Mouse (Mus musculus): ENCODE data around the gene Rgs16. TPM values are rescaled to one million over a fixed set of nuclear protein-coding genes. Genes with fewer than 3 reads are reported as not detected.
"Not testable (repeated sequence)": the region's sequence is repeated elsewhere in the genome, so short reads cannot be mapped to it uniquely, and the experiment has no call there.

The Rgs16 gene
- polyA plus RNA-seq, 2 experiments from 2014 or later: 5.6 to 27.5 TPM

- ATAC-seq: peak; percentile 62
These were observed 11.7 kb downstream of the Rgs16 start for GRCm38 (mm10) chr1:153751763-153752301.

DNA sequence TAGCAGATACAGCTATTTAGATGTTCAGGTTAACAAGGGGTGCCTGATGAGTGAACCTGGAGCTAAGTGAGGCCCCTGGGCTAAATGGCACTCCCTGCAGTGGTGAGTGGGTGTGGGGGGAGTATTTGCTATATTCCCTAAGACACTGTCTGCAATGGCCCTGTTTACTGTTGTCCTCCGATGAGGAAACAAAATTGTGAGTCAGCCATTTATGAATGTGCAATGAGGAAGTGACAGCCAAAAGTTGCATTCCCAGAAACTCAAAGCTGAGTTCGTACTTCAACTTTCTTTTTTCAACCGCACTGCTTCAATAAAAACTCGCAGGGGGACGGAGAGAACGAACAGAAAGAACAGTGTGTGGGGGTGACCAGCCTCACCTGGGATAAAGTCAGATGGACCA, 12.4 kb downstream of the Rgs16 start:
- no peak for ATAC-seq

DNA sequence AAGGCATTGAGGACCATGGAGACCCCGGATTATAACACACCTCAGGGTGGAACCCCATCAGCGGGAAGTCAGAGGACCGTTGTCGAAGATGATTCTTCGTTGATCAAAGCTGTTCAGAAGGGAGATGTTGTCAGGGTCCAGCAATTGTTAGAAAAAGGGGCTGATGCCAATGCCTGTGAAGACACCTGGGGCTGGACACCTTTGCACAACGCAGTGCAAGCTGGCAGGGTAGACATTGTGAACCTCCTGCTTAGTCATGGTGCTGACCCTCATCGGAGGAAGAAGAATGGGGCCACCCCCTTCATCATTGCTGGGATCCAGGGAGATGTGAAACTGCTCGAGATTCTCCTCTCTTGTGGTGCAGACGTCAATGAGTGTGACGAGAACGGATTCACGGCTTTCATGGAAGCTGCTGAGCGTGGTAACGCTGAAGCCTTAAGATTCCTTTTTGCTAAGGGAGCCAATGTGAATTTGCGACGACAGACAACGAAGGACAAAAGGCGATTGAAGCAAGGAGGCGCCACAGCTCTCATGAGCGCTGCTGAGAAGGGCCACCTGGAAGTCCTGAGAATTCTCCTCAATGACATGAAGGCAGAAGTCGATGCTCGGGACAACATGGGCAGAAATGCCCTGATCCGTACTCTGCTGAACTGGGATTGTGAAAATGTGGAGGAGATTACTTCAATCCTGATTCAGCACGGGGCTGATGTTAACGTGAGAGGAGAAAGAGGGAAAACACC, 13.7 kb downstream of the Rgs16 start:
- ATAC-seq: no peak

DNA sequence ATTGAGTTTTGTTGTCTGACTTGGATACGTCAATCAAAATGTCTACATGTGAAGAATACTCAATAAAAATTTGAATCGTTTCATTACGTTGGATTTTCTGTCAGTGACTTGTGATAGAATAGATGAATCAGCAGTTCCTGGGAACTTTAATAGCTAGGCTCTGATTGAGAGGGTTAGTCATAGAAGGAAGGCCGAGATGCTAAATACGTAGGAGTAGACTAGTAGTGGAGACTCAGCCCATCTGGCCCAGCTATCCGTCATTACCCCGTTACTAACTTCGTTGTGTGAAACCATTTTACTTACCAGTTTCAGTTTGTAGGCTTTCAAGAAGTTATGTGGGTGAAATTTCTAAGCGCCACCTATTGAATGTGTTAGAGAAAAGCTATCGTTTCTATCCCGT, 24.0 kb downstream of the Rgs16 start:
- no peak for ATAC-seq

- no peak for ATAC-seq
These were observed 26.1 kb downstream of the Rgs16 start for GRCm38 (mm10) chr1:153766298-153766697.

- no peak for ATAC-seq
These were observed 27.1 kb downstream of the Rgs16 start for GRCm38 (mm10) chr1:153767281-153767680.

DNA sequence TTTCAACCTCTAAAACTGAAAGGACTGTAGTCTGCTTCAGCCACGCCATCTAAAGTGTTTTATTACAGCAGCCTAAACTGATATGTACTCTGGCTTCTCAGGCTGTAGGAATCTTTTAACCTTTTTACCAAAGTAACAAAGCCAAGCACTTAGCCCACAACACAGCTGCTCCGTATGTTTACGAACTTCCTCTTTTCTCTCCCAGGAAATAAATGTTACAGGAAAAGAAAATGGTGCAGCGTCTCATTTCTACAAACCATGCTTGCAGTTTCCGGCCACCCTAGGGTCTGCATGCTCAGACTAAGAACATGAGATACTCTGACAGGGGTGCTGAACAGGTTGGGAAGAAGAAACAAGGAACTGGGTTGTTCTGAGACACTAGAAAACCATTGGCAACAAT, 28.3 kb downstream of the Rgs16 start:
- no peak for ATAC-seq

- ATAC-seq: not testable (repeated sequence)
These were observed 29.4 kb downstream of the Rgs16 start for GRCm38 (mm10) chr1:153769571-153769970.

- no peak for ATAC-seq
These were observed 30.0 kb downstream of the Rgs16 start for GRCm38 (mm10) chr1:153769998-153770775.

DNA sequence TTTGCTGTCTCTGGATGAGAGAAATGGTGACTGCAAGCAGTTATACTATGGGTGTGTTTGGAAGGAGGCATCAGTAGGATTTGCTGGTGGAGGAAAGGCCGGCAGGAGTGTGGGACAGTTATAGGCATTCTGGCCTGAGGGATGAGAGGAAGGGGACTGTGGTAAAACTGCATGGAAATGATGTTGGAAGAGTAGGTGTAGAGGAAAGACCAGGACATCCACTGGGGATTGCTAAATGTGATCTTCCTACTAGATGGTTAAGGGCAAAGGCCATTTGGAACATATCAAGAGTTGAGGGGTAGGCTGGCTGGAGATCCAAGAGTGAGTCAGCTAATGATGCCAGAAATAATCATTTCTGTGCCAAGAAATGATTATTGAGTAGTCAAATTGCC, 30.6 kb downstream of the Rgs16 start:
- no peak for ATAC-seq

- no peak for ATAC-seq
These were observed 35.0 kb downstream of the Rgs16 start for GRCm38 (mm10) chr1:153775174-153775573.

DNA sequence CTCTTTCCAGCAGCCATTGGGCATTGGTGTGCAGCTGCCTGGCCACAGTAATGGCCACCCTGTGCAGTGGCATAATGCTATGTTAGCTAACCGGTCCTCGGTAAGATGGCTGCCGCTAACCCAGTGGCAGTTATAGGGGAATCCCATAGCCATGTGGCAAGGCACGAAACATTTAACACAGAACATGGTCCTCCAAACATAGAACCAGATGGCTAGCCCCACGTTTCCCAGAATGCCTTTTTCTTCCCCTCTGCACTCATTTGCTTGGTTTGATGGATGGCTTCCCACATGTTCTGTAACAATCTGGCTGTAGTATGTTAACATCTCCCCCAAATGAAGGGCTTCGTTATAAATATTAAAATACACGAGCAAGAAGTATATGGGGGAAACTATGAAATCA, 36.1 kb downstream of the Rgs16 start:
- no peak for ATAC-seq

DNA sequence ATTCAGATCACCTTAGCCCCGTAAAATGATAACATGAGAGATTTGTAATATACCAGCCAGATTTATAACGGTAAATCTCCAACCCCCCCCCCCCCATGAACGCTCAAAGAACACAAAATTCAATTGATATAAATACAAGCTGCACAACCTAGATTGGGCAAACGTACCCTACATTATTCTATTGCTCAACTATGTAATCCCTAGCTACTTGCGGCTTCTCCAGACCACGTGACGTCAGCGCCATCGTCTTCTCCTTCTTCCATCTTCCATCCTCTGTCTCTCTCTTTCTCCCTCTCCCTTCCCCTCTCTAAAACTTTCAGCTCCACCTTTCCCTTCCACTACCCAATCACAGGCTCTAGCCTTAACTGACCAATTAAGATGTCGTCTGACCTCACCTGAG, 38.1 kb downstream of the Rgs16 start:
- ATAC-seq: no peak

GRCm38 (mm10) chr1:153783339-153783738, 43.2 kb downstream of the Rgs16 start:
- ATAC-seq: no peak

DNA sequence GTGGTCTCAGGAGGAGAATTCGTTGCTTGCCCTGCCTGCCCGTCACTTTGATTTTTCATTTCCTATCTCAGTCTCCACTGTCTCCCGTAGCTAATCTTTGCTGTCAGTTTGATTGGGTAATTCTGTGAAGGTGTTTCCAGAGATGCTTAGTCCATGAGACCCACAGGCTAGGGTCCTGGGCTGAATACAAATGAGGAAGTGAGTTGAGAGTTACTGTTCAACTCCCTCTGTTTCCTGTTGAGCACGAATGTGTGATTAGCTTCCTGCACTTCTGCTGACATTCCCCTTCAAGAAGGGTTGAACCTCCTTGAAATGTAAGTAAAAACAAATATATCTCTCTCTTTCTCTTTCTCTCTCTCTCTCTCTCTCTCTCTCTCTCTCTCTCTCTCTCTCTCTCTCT, 45.5 kb downstream of the Rgs16 start:
- no peak for ATAC-seq

DNA sequence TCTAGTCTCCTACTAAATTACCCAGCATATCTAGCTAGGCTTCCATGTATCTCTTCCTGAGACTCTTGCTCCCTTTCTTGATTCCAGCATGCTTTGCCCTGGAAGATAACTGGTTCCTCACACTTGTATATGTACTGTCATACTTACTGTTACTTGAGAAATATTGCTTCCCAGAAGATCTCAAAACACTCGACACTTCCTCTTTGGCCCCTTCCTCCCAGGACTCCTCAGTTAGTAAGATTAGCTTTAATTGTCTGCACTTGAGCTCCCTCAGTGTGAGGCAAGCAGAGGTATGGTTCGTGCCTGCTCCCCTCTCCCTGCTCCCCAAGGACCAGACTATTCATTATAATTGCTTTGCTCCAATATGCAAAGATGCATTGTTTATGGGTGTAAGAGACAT, 50.6 kb downstream of the Rgs16 start:
- no peak for ATAC-seq

DNA sequence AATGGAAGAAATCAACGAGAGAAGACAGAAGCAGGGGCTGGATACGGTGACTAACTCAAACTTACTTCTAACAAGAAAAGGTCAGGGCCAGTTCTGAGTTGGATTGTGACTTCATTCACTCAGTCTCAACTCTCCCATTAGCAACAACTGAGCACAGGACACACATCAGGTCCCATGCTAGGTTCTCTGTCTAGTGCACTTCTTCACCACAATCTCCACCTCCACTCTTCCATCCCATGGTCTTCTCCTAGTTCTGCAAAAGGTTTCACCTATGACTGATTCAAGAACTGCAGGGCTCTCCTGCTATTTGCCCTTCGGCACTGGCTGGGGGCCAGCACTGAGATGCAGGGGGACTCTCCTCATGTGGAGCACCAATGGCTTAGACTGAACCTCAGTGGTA, 54.1 kb downstream of the Rgs16 start:
- no peak for ATAC-seq

Other genes starting within 250 kb of the Rgs16 start
- gene Npl, start 190.3 kb upstream of the Rgs16 start, polyA plus RNA-seq (2017; shearing (Covaris generic)): not detected
- gene Rgs8, start 87.3 kb upstream of the Rgs16 start, polyA plus RNA-seq (2017; shearing (Covaris generic)): under 1 TPM in 1 of 2 experiments, not detected in 1; 0.09 TPM
- 10 to 100 TPM; 38.6 to 49.7 TPM for gene Rnasel, start 9.1 kb downstream of the Rgs16 start, polyA plus RNA-seq (2017; shearing (Covaris generic))
- gene Rgsl1, start 103.8 kb downstream of the Rgs16 start, polyA plus RNA-seq (2017; shearing (Covaris generic)): not detected
- under 1 TPM in 1 of 2 experiments, not detected in 1; 0.17 TPM for gene Teddm1b, start 134.0 kb downstream of the Rgs16 start, polyA plus RNA-seq (2017; shearing (Covaris generic))
- under 1 TPM in 1 of 2 experiments, not detected in 1; 0.48 TPM for gene Teddm1a, start 151.4 kb downstream of the Rgs16 start, polyA plus RNA-seq (2017; shearing (Covaris generic))
- 10 to 100 TPM; 28.1 to 28.9 TPM for gene Glul, start 159.6 kb downstream of the Rgs16 start, polyA plus RNA-seq (2017; shearing (Covaris generic))
- gene Teddm2, start 159.9 kb downstream of the Rgs16 start, polyA plus RNA-seq (2017; shearing (Covaris generic)): under 1 TPM; 0.29 to 0.54 TPM

All from activated CD4-positive, CD25-positive, alpha-beta regulatory T cell, adult 4 months (primary cell).